Mouse (Mus musculus): ENCODE data around the gene Stard13.

GRCm38 (mm10) chr5:151105054-151105971 is 128.3 kb downstream of the Stard13 start:
- TF ChIP-seq POLR2A (IDR thresholded peaks at IDR 0.05; ENCODE audit: low read depth, low read length) (no peak), CTCF (IDR thresholded peaks at IDR 0.05; ENCODE audit: extremely low read depth, insufficient read length, insufficient replicate concordance, low read depth, low read length) (no peak)
